Mouse (Mus musculus): ENCODE measurements around the gene Wfdc13. TPM values are rescaled to one million over a fixed set of nuclear protein-coding genes. Genes with fewer than 3 reads are reported as not detected.

Gene Wfdc13
- total and polyA plus RNA-seq, 3 experiments: 0.12 TPM; not detected in 2

DNA sequence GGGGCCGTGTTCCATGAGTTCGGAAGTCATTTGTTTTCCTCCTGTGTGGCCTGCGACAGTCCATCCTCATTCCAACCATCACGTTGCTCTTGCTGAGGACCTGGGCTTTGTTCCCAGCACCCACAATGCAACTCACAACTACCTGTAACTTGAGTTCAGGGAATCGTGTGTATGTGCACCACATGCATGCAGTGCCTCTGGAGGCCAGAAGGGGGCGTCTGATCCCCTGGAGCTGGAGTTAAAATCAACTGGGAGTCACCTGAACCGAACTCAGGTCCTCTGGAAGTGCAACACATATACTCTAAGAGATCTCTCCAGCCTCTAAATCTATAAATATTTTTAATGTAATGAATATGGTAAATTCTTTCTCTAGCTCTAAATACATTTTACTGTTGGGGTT is 8.8 kb upstream of the Wfdc13 start (continued):
- TF ChIP-seq EP300 (IDR thresholded peaks at IDR 0.05; ENCODE audit: low read depth in 1 of 2, low read length in 2 of 2): peak in 1 of 2 experiments; percentile 21; a peak in 1 of 4 replicates
- no peak for TF ChIP-seq ZMIZ1 (IDR thresholded peaks at IDR 0.05; ENCODE audit: low read depth, low read length)
- no peak for TF ChIP-seq ZKSCAN1 (IDR thresholded peaks at IDR 0.05; ENCODE audit: low read depth, low read length)
- TF ChIP-seq TCF12 (IDR thresholded peaks at IDR 0.05; ENCODE audit: low read depth, low read length): 0 out of 2 replicates have a peak, but pooled peaks have one; percentile 23

DNA sequence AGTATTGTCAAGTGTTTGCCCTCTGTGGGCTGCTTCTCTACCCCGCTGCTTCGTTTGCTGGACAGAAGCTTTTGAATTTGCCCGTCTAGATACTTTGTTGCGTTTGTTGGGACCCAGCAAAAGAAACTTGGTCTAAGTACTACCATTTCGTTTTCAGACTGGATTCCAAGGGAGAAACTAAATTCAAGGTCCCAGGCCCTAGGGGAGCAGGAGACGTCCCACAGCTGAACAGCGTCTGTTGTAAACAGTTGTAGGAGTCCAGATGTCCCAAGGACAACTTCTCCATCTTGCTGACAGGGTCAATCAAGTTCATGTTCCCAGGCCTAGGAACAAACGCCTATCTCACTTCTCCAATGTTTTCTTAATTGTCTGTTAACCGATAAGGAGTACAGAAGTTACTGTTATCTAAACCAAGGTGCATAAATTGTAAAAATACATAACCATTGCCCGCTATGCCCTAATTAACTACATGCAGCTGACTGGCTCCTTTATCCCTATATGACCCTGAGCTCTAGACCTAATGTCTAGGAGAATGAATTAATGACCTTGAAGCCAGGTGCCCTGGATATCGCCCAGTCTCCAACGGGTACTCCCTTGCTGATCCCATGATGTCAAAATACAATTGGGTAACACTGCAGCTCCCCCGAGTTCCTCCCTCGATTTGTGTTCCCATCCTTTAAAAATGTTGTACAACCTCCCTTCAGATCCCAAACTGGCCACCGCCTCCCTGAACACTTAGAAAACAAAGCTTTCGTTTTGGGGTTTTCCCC is 7.8 kb upstream of the Wfdc13 start:
- Histone ChIP-seq H3K4me3 (ENCODE audit: control insufficient read depth in 1 of 2, insufficient read depth in 1 of 2, low read depth in 2 of 2, low read length in 2 of 2) (peak overlapping the region in 1 of 2 experiments; percentile 20; a peak in 1 of 4 replicates), H3K27me3 (ENCODE audit: control insufficient read depth in 1 of 2, insufficient read depth in 2 of 2, low read length in 2 of 2) (no peaks in the 10 kb centered on the region; a peak in 1 of 4 replicates), H3K36me3 (ENCODE audit: control insufficient read depth in 1 of 2, insufficient read depth in 2 of 2, low read length in 2 of 2) (peaks cover 0 to 17% of the 10 kb centered on the region in 2 experiments; a peak in 2 of 4 replicates), H3K4me1 (ENCODE audit: control insufficient read depth in 1 of 2, insufficient read depth in 2 of 2, low read length in 2 of 2) (peaks cover 19 to 20% of the 10 kb centered on the region in 2 experiments), H3K27ac (ENCODE audit: control insufficient read depth, low read depth, low read length) (peak overlapping the region; percentile 78), H3K9ac (ENCODE audit: control insufficient read depth, low read depth, low read length, poor library complexity, severe bottlenecking) (no peak overlapping the region; the same call in 1 of the 2 replicates), H3K9me3 (replicated peaks; ENCODE audit: insufficient read depth, low read length) (no peaks in the 10 kb centered on the region), H3K79me2 (ENCODE audit: control insufficient read depth, insufficient read depth, low read length, poor library complexity) (no peaks in the 10 kb centered on the region; the same call in 1 of the 2 replicates)
- peak; percentile 71 for DNase-seq (ENCODE audit: low read depth, low spot score)
- TF ChIP-seq ETS1 (IDR thresholded peaks at IDR 0.05; ENCODE audit: low read depth, low read length): peak; percentile 94
- peak; percentile 76; the same call in 1 of the 2 replicates for TF ChIP-seq MAFK (IDR thresholded peaks at IDR 0.05; ENCODE audit: borderline replicate concordance, low read depth, low read length)
- no peak for TF ChIP-seq RAD21 (IDR thresholded peaks at IDR 0.05; ENCODE audit: low read depth, low read length)
- TF ChIP-seq CHD1 (IDR thresholded peaks at IDR 0.05; ENCODE audit: low read depth, low read length): no peak
- TF ChIP-seq ZNF384 (IDR thresholded peaks at IDR 0.05; ENCODE audit: low read depth, low read length): peak; percentile 51; the same call in 1 of the 2 replicates
- TF ChIP-seq MYB (IDR thresholded peaks at IDR 0.05; ENCODE audit: low read depth, low read length): peak; percentile 82
- no peak for TF ChIP-seq HCFC1 (IDR thresholded peaks at IDR 0.05; ENCODE audit: low read depth, low read length)
- TF ChIP-seq MXI1 (IDR thresholded peaks at IDR 0.05; ENCODE audit: low read depth, low read length): no peak
- no peak for TF ChIP-seq CTCF (IDR thresholded peaks at IDR 0.05 in 2 of 3, conservative IDR thresholded peaks at IDR 0.05 in 1 of 3; ENCODE audit: control insufficient read depth in 1 of 3, insufficient read depth in 1 of 3, low read depth in 2 of 3, low read length in 3 of 3, poor library complexity in 1 of 3, severe bottlenecking in 1 of 3)
- no peak for TF ChIP-seq USF1 (IDR thresholded peaks at IDR 0.05; ENCODE audit: low read depth, low read length)
- no peak for TF ChIP-seq GABPA (IDR thresholded peaks at IDR 0.05; ENCODE audit: low read depth, low read length)
- no peak for TF ChIP-seq POLR2AphosphoS5 (IDR thresholded peaks at IDR 0.05; ENCODE audit: borderline replicate concordance, low read depth, low read length)
- TF ChIP-seq TBP (IDR thresholded peaks at IDR 0.05; ENCODE audit: low read depth, low read length): no peak
- TF ChIP-seq RCOR1 (IDR thresholded peaks at IDR 0.05; ENCODE audit: low read depth, low read length): peak; percentile 83
- TF ChIP-seq CHD2 (IDR thresholded peaks at IDR 0.05; ENCODE audit: low read length): 0 out of 2 replicates have a peak, but pooled peaks have one; percentile 42
- TF ChIP-seq BHLHE40 (IDR thresholded peaks at IDR 0.05; ENCODE audit: borderline replicate concordance, low read depth, low read length): peak; percentile 69; the same call in 1 of the 2 replicates
- TF ChIP-seq NELFE (IDR thresholded peaks at IDR 0.05; ENCODE audit: low read depth, low read length): no peak
- peak; percentile 23; the same call in 1 of the 2 replicates for TF ChIP-seq JUND (IDR thresholded peaks at IDR 0.05; ENCODE audit: low read depth, low read length)
- no peak for TF ChIP-seq ELF1 (IDR thresholded peaks at IDR 0.05; ENCODE audit: low read depth, low read length)
- TF ChIP-seq KAT2A (conservative IDR thresholded peaks at IDR 0.05; ENCODE audit: low read depth, low read length): no peak; the same call in 1 of the 2 replicates
- TF ChIP-seq MYC (IDR thresholded peaks at IDR 0.05; ENCODE audit: low read depth, low read length): 0 out of 2 replicates have a peak, but pooled peaks have one; percentile 31
- no peak for TF ChIP-seq POLR2A (IDR thresholded peaks at IDR 0.05; ENCODE audit: control insufficient read depth in 1 of 2, insufficient read depth in 1 of 2, low read depth in 1 of 2, low read length in 2 of 2, poor library complexity in 1 of 2)
- no peak for TF ChIP-seq SMC3 (IDR thresholded peaks at IDR 0.05; ENCODE audit: low read depth, low read length)
- TF ChIP-seq GATA1 (IDR thresholded peaks at IDR 0.05; ENCODE audit: low read depth, low read length): peak; percentile 98
- peak; percentile 97 for TF ChIP-seq EP300 (IDR thresholded peaks at IDR 0.05; ENCODE audit: low read depth in 1 of 2, low read length in 2 of 2)
- no peak for TF ChIP-seq MAX (IDR thresholded peaks at IDR 0.05; ENCODE audit: low read length)
- no peak for TF ChIP-seq ZC3H11A (IDR thresholded peaks at IDR 0.05; ENCODE audit: low read depth, low read length)
- peak; percentile 78 for TF ChIP-seq MEF2A (IDR thresholded peaks at IDR 0.05; ENCODE audit: extremely low read depth, insufficient replicate concordance, low read depth, low read length, poor library complexity, severe bottlenecking)
- TF ChIP-seq ZMIZ1 (IDR thresholded peaks at IDR 0.05; ENCODE audit: low read depth, low read length): peak; percentile 28; the same call in 1 of the 2 replicates
- TF ChIP-seq UBTF (IDR thresholded peaks at IDR 0.05; ENCODE audit: borderline replicate concordance, insufficient read depth, low read depth, low read length): no peak
- peak; percentile 87 for TF ChIP-seq TAL1 (IDR thresholded peaks at IDR 0.05; ENCODE audit: low read length)
